Mouse (Mus musculus): ENCODE measurements around the gene Hps3.

DNA sequence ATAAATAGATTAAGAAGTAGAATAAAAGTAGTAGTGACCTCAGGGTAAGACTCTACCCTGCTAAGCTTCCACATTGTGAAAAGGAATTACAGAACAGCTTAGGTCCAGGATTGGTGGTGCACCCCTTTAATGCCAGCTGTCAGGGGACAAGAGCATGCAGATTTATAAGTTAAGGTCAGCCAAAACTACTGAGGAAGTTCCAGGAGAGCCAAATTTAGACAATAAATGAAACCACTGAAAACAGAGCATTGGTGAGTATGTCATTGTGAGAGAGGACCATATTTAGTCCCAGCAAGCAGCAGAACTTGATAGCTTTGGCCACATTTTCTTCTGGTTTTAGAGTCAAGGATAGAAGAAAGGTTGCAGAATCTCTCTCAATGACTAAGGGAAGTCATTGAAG, 86.6 kb downstream of the Hps3 start:
- TF ChIP-seq CTCF (IDR thresholded peaks at IDR 0.05; ENCODE audit: borderline replicate concordance, insufficient read depth, low read depth, low read length) (no peak), POLR2A (IDR thresholded peaks at IDR 0.05; ENCODE audit: borderline replicate concordance, insufficient read depth, low read length) (no peak)
